Mouse (Mus musculus): ENCODE measurements around the gene Col28a1.

Col28a1 gene

DNA sequence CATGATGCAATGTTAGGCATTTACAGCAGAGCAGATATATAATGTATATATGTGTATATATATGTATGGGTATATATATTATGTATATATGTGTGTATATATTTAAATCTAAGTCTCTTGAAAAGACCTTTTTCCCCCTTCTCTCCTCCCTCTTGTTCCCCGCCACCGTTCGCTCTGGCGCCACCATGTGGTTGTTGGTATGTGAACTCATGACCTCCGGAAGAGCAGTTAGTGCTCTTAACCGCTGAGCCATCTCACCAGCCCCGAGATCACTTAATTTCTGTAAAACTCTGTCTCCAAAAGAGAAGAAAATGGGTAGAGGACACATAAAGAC lies 208.8 kb downstream of the Col28a1 start:
- peak in 1 of 2 experiments; percentile 75 for DNase-seq

DNA sequence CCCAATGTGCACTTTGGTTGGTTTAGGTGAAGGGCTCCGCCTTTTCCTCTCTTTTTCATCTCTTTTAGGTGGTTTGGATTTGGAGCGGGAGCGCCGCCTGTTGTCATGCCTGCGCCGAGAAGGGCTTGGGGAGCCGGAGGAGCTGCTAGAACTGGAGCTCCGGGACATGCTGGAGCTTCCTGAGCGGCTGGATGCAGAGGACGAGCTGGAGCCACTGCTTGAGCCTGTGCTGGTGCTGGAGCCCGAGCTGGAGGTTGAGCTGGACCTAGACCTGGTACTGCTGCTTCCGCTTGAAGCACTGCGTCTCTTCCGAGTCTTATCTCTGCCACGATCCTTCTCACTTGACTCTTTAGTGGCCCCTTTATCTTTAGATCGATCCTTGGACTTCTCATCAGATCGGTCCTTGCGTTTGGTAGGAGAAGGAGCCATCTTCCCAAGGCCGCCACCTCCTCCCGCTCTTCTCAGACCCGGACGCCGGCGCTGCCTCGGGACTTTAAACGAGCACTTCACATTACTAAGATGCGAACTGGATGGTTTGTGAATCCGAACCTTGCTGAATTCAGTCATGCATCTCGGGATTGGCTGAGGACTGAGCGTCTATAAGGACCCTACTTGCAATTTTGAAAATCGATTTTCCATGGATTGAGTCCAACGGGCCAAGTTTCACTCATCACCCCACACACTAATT lies 209.3 kb downstream of the Col28a1 start:
- peak in 1 of 2 experiments; percentile 9 for DNase-seq

DNA sequence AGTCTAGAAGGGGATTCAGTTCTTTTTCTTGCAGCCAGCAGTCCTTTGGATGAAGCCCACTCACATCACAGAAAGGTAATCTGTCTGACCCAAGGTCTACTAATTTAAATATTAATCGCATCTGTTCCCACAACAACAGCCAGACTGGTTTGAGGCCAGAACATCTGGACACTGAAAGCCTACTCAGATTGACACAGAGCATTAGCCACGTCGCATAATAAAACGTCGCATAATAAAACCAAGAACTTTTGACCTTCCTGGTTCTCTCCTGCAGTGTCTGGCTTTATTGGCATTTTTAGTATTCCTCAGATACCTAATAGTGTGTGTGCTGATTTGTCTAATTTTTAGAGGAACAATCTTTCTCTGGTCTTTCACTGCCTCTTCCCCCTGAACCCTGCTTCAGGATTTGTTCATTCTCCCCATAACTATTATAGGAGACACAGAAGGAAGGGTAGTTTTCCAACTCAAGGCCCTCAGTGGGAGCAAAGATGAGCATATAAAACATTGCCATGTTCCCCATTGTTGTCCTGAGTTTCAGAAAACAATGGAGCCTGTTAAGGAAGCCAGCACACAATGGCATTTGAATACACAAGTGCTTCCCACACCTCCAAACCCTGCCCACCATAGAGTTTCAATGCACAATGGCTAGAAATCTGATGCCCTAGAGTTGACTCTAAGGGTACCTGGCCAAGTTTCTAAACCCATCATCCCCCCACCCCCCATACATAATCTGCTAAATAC lies 221.2 kb downstream of the Col28a1 start:
- no peak for DNase-seq

DNA sequence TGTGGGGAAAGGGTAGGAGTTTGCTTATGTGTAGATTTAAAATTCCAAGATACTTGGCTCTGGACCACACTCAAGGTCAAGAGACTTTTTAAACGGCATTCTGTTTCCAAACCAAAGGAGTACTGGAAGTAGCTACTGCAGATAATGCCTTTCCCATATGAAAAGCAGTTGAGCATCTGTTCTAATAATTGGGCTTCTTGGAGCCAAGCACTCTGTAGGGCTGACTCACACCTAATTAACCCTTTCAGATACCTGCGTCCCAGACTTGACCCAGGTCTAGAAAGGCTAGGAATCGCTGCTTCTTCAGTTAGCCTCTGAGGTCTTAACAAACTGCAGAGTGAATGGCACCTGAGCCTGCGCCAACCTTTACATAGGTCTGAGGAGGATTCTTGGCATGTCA lies 223.0 kb downstream of the Col28a1 start:
- no peak for DNase-seq

DNA sequence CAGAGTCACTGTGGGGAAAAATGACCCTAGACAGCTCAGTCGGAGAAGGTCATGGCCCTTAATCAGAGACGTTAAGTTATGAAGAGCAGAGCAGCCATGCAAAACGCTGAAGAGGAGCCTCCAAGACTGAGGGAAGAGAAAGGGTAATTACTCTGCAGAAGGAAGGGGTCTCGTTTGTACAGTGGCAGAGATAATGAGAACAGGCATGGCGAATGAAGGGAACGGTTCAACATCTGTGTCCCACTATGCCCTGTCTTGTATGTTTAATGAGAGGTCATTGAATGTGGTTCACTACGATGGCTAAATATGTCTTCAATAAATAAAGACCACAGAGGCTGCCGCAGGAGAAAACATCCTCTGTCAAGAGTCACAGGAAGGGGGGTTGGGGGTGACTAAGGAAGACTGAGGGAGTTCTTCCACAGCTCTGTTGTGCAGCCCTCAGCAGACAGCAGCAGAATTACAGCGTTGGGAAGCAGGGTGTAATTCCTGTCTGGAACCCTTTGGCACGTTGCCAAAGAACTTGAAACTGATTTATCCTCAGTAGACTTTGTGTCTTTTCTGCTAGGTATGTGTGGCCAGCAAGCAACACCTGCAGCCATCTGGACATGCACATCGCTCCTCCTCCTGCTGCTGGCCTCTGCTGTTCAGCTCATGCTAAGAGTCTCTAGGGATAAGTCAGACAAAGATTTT lies 226.4 kb downstream of the Col28a1 start:
- DNase-seq = no peak

DNA sequence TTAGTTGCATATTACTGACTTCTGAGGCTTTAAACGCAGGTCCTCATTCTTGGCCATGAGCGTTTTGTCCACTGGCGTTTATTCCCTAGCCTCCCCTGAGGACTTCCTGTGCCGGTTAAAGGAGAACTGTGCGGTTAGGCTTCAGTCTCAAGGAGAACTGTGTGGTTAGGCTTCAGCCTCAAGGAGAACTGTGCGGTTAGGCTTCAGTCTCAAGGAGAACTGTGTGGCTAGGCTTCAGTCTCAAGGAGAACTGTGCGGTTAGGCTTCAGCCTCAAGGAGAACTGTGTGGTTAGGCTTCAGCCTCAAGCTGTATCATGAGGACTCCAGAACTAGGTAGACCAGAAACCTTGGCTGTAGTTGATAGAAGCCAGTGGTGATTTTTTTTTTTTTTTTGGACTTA lies 229.7 kb downstream of the Col28a1 start:
- no peak for DNase-seq

DNA sequence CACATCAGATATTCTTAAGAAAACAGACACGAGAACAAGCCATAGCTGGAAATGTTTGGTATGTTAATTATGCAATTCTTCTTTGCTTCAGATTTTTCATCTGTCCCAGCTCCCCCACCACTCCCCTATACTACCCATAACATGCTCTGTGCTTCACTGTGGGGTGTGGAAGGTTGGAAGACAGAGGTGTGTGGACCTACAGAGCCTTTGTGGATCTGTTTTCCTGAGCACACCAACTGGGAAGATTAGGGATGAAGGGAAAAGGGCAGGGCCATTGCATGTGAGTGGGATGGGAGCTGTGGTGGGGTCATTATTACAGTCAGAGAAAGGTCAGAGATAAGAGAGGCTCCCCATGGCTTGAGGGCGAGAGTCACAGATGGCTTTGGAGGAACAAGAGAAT lies 240.2 kb downstream of the Col28a1 start:
- DNase-seq = no peak

DNA sequence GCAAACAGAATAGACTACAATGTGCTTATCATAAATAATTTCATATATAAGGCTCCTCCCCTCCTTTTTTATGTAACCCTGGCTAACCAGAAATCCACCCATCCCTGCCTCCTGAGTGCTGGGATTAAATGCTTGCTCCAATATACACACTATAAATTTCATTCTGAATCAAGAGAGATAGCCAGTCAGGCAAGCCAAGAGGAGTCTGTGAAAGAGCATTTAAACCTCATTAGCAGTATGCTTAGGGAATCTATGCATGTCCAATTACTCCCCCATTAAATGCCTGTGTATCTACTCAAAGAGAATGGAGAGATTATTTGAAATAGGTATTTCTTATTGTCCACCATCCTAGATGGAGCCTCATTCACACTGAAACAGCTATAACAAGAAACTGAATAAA lies 240.6 kb downstream of the Col28a1 start:
- no peak for DNase-seq

All from cerebellum, postnatal 25 days (tissue).